Mouse (Mus musculus) C2C12 (cell line): Measurements from ENCODE around the gene Loxl4. TPM values are rescaled to one million over a fixed set of nuclear protein-coding genes. Genes with fewer than 3 reads are reported as not detected.

Experiments used
- H3K27me3 ChIP-seq: one replicate; pipeline ENCODE4 v1.6.1; 2011; ENCODE audit not compliant: control insufficient read depth, insufficient read depth, insufficient read length
- H3K36me3 ChIP-seq: one replicate; pipeline ENCODE4 v1.6.1; 2011; ENCODE audit not compliant: control insufficient read depth, insufficient read depth
- H3K4me3 ChIP-seq: one replicate; pipeline ENCODE4 v1.5.1; 2011; ENCODE audit warnings: mild to moderate bottlenecking, control low read depth; ENCODE audit not compliant: poor library complexity, insufficient read depth, severe bottlenecking
- H3K79me2 ChIP-seq: one replicate; pipeline ENCODE4 v1.6.1; 2011; ENCODE audit not compliant: control insufficient read depth, insufficient read depth
- H3K79me3 ChIP-seq: one replicate; pipeline ENCODE4 v1.6.1; 2011; ENCODE audit warnings: low read depth, control low read depth
- H3ac ChIP-seq: one replicate; pipeline ENCODE3; 2011; ENCODE audit warnings: low read depth; ENCODE audit not compliant: control insufficient read depth, insufficient read length
- CEBPB ChIP-seq: IDR thresholded peaks from one replicate; pipeline ENCODE4 v1.6.1; 2011; ENCODE audit warnings: low read depth, mild to moderate bottlenecking, control low read depth, moderate library complexity
- CTCF ChIP-seq: IDR thresholded peaks from one replicate; pipeline ENCODE4 v1.5.1; 2011; ENCODE audit not compliant: control insufficient read depth, insufficient read depth, insufficient read length
- FOSL1 ChIP-seq: IDR thresholded peaks from one replicate; pipeline ENCODE4 v1.8.0; 2011; ENCODE audit warnings: mild to moderate bottlenecking, low read length; ENCODE audit not compliant: poor library complexity, insufficient read depth, severe bottlenecking
- MAX ChIP-seq: IDR thresholded peaks from one replicate; pipeline ENCODE4 v1.6.1; 2011; ENCODE audit warnings: mild to moderate bottlenecking, control low read depth
- MYOD1 ChIP-seq: IDR thresholded peaks from one replicate; pipeline ENCODE4 v1.6.1; 2011; ENCODE audit warnings: low read depth; ENCODE audit not compliant: control insufficient read depth, insufficient read length
- MYOG ChIP-seq: IDR thresholded peaks from one replicate; pipeline ENCODE4 v1.6.1; 2011; ENCODE audit not compliant: control insufficient read depth, insufficient read length; ENCODE audit errors: extremely low read depth
- USF1 ChIP-seq: IDR thresholded peaks from one replicate; pipeline ENCODE4 v1.6.1; 2011; ENCODE audit warnings: low read depth, mild to moderate bottlenecking, control low read depth, moderate library complexity
- polyA plus RNA-seq: library from polyadenylated mRNA; unstranded; fragments of >200 nt; fragmentation: generic; extraction: Trizol; gene quantifications from one replicate; pipeline ENCODE4 v1.2.1, GENCODE M21; 2012; ENCODE audit warnings: missing spikeins

The Loxl4 gene
- polyA plus RNA-seq, 1 experiment = 4.8 TPM

DNA sequence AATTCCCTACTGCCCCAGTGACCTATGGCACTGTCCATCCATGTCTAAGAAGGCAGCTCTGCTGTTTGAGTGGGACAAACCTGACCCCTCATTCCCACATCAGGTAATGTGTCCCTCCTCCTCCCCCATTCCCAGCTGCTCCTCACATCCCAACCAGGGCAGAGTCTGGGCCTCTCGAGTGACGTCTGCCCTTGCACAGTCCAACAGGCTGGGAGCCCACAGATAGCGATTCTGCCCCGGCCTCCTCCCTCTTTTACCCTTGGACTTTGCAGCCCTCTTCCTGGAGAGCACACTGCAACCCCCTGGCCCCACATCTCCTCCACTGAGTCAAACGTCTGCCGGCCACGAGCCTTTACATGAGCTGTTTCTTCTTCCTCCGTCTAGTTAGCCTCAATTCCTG, 10.0 kb downstream of the Loxl4 start:
- Histone ChIP-seq H3K79me2 (no peaks in the 10 kb centered on the region), H3K36me3 (peaks cover 20% of the 10 kb centered on the region), H3ac (no peak overlapping the region), H3K79me3 (no peaks in the 10 kb centered on the region), H3K27me3 (no peaks in the 10 kb centered on the region), H3K4me3 (no peak overlapping the region)
- TF ChIP-seq MYOG (no peak), FOSL1 (no peak), USF1 (no peak), CTCF (no peak), CEBPB (no peak), MAX (no peak), MYOD1 (no peak)

DNA sequence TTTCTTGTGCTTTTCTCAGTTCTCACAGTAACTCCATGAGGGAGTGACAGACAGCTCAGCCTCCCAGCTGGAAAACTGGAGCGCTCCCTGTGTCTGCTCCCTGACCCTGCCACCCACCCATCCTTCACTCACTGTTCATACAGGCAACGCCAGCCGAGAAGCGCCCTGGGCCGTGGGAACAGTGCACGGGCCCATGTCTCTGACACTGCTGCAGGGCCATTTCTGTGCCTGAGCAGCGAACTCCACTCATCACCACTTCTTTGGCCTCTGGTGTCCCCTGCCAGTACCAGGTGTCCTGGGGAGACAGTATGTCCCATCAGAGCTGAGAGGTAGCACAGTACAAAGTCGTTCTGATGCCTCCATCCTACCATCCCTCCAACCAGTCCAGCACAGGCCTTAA, 10.6 kb downstream of the Loxl4 start:
- TF ChIP-seq CTCF = no peak
- no peak for TF ChIP-seq CEBPB
- no peak for TF ChIP-seq MYOG
- TF ChIP-seq MYOD1 = no peak
- no peak for TF ChIP-seq MAX
- no peak for TF ChIP-seq FOSL1
- TF ChIP-seq USF1 = no peak
- H3ac ChIP-seq = no peak overlapping the region

DNA sequence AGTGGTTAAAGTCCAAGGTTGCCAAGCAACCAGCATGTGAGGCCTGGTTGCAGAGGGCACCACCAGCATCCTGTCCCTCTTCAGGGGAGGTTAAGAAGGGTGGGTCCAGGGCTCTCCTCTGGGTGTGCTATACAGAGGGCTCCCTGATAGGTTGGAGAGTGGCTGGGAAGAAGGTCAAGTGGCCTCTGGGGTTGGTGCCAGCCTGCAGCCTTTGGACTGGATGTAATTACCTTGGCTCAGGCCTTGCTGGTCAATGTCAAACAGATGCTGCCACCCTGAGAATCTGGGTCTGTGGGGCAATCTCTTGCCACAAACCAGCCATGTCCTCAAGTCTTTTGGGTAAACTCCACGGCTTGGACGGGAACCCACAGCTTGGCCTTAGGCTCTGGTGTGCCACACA, 11.2 kb downstream of the Loxl4 start:
- Histone ChIP-seq H3ac (no peak overlapping the region), H3K4me3 (no peak overlapping the region), H3K36me3 (peaks cover 24% of the 10 kb centered on the region), H3K79me2 (no peaks in the 10 kb centered on the region), H3K79me3 (no peaks in the 10 kb centered on the region), H3K27me3 (no peaks in the 10 kb centered on the region)
- TF ChIP-seq MYOD1 (no peak), FOSL1 (no peak), MAX (no peak), MYOG (no peak), CEBPB (no peak), CTCF (no peak), USF1 (no peak)

More for the DNA sequence above, 10.6 kb downstream of the Loxl4 start:
- no peaks in the 10 kb centered on the region for H3K79me2 ChIP-seq
- H3K4me3 ChIP-seq = no peak overlapping the region
- no peaks in the 10 kb centered on the region for H3K27me3 ChIP-seq
- H3K36me3 ChIP-seq = peaks cover 24% of the 10 kb centered on the region
- H3K79me3 ChIP-seq = no peaks in the 10 kb centered on the region

DNA sequence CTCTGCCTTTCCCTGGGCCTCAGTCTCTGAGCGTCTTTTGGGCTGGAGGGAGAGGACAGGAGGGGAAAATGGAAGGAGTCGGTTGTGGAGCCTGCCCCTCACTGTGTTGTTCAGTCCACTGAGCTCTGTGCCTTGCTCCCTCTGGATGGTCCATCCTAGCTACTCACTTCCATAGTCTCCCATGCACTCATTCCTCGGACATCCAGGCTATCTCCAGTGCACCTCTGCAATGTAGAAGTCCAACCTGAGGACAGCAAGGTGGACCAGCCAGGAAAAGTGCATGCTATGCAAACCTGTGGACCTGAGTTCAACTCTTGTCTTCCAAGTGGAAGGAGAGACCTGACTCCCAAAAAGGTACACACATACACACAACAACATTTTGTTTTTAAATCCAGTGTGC, 12.0 kb downstream of the Loxl4 start:
- TF ChIP-seq MAX (no peak), USF1 (no peak), MYOD1 (no peak), MYOG (no peak), CTCF (no peak), FOSL1 (no peak), CEBPB (no peak)
- no peaks in the 10 kb centered on the region for H3K79me3 ChIP-seq
- H3K36me3 ChIP-seq = peaks cover 28% of the 10 kb centered on the region
- no peak overlapping the region for H3K4me3 ChIP-seq
- H3ac ChIP-seq = no peak overlapping the region
- no peaks in the 10 kb centered on the region for H3K27me3 ChIP-seq
- H3K79me2 ChIP-seq = no peaks in the 10 kb centered on the region

DNA sequence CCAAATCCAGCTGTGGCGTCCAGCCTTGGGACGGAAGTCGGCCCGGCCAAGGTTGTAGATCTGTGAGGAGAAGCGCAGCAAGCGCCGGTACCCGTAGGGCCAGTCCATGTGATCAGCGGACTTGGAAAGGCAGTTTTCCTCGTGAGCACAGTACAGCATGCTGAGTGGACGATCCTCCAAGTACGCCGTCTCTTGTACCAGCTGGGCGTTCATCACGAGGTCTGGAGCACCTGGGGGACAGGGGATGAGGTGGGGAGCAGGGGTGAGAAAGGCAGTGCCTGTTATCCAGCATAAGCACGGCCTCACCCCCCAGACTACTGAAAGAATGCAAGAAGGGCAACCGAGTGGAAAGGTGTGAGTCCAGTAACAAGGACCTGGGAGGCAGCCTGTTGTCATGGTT, 12.7 kb downstream of the Loxl4 start:
- H3K36me3 ChIP-seq = peaks cover 34% of the 10 kb centered on the region
- no peak for TF ChIP-seq USF1
- no peak for TF ChIP-seq MYOD1
- no peak for TF ChIP-seq CTCF
- TF ChIP-seq MAX = no peak
- no peak for TF ChIP-seq CEBPB
- TF ChIP-seq FOSL1 = no peak
- no peak for TF ChIP-seq MYOG
- H3K79me3 ChIP-seq = no peaks in the 10 kb centered on the region
- no peaks in the 10 kb centered on the region for H3K79me2 ChIP-seq
- H3K4me3 ChIP-seq = no peak overlapping the region
- H3ac ChIP-seq = no peak overlapping the region
- no peaks in the 10 kb centered on the region for H3K27me3 ChIP-seq

DNA sequence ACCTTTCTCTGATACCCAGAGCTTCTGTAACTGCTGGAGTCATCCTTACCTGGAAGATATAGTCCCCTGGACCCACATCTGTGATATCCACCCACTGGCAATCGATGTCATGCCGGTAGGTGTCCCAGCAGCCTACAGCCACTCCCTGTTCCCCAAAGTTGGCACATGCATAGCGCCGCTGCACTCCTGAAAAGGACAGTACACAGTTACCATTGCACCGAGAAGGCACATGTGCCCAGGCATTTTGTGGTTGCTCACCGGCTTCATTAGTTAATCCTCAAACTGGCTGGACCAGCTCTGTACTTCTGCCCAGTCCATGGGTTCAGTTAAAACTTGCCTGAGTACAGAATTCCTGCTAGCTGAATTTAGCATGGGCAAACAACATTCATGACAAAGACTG, 14.7 kb downstream of the Loxl4 start:
- TF ChIP-seq CTCF (no peak), MYOD1 (no peak), MAX (no peak), CEBPB (no peak), USF1 (no peak), FOSL1 (no peak), MYOG (no peak)
- Histone ChIP-seq H3K4me3 (no peak overlapping the region), H3K36me3 (peaks cover 49% of the 10 kb centered on the region), H3K79me2 (no peaks in the 10 kb centered on the region), H3K27me3 (no peaks in the 10 kb centered on the region), H3ac (no peak overlapping the region), H3K79me3 (no peaks in the 10 kb centered on the region)
